Mouse (Mus musculus): ENCODE measurements around the gene Ramp1. TPM values are rescaled to one million over a fixed set of nuclear protein-coding genes. Genes with fewer than 3 reads are reported as not detected.

Gene Ramp1
- total RNA-seq, 1 experiment, result 0.40 TPM

DNA sequence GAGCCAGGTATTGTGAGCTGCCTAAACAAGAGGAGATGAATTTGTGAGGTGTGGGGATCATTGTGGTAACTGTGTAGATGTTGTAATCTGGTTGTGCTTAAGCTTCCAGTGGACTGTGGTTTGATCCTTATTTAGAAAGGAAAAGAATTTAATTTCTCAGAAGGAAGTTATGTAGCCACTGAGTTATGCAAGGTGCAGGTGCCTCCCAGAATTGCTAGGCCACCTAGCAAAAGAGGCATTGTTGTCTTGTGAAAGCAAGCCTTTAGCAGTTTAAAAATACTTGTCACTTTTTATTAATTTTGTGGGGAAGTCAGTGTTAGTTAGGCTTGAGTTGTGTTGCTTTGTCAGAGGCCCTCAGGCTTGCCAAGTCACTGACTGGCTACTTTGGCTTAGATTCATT, 78.3 kb downstream of the Ramp1 start:
- Histone ChIP-seq H3K9me3 (ENCODE audit: control insufficient read depth, insufficient read depth, low read depth, low read length) (no peaks in the 10 kb centered on the region), H3K36me3 (ENCODE audit: control insufficient read depth, insufficient read depth, low read length, poor library complexity, severe bottlenecking) (peaks cover 2% of the 10 kb centered on the region; the same call in 1 of the 2 replicates), H3K9ac (ENCODE audit: insufficient read depth, low read depth, low read length, poor library complexity, severe bottlenecking) (no peak overlapping the region), H3K4me1 (ENCODE audit: control insufficient read depth in 2 of 2, insufficient read depth in 2 of 2, low read length in 2 of 2, poor library complexity in 1 of 2) (no peaks in the 10 kb centered on the region; a peak in 1 of 4 replicates), H3K27ac (ENCODE audit: insufficient read depth, low read depth, low read length, poor library complexity, severe bottlenecking) (no peak overlapping the region), H3K4me3 (ENCODE audit: insufficient read depth in 1 of 2, low read depth in 1 of 2, low read length in 2 of 2, poor library complexity in 1 of 2, severe bottlenecking in 1 of 2) (no peak overlapping the region)
- in situ Hi-C loops (cut with MboI; ENCODE audit: low sequenced_read_pairs in 2 of 2, unreplicated experiment in 2 of 2), result no loop called here
- TF ChIP-seq MAFK (IDR thresholded peaks at IDR 0.05; ENCODE audit: insufficient read depth, low read depth, low read length) (no peak), HCFC1 (IDR thresholded peaks at IDR 0.05; ENCODE audit: borderline replicate concordance, insufficient read depth, low read length) (no peak), ZC3H11A (IDR thresholded peaks at IDR 0.05; ENCODE audit: borderline replicate concordance, low read depth, low read length) (no peak), CHD2 (IDR thresholded peaks at IDR 0.05; ENCODE audit: low read depth, low read length) (no peak), ZNF384 (IDR thresholded peaks at IDR 0.05; ENCODE audit: low read depth, low read length) (no peak)
- DNase-seq (ENCODE audit: low read depth, low spot score), result no peak

DNA sequence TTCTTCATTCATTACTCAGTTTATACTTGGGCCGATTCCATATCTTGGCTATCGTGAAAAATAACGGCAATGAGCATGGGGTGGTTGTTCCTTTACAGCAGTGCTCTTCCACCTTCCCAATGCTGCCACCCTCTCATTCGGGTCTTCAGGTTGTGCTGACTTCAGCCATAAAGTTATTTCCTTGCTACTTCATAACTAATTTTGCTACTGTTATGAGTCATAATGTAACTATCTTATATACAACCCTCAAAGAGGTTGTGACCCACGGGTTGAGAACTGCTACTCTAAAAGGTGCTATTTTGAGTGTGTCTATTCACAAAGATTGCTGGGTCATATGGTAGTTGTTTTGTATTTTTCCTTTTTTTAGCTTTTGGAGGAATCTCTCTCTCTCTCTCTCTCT, 80.2 kb downstream of the Ramp1 start:
- in situ Hi-C loops (cut with MboI; ENCODE audit: low sequenced_read_pairs in 2 of 2, unreplicated experiment in 2 of 2), result no loop called here
- H3K4me3 ChIP-seq (ENCODE audit: insufficient read depth in 1 of 2, low read depth in 1 of 2, low read length in 2 of 2, poor library complexity in 1 of 2, severe bottlenecking in 1 of 2), result no peak overlapping the region
- H3K9ac ChIP-seq (ENCODE audit: insufficient read depth, low read depth, low read length, poor library complexity, severe bottlenecking), result no peak overlapping the region
- no peaks in the 10 kb centered on the region for H3K9me3 ChIP-seq (ENCODE audit: control insufficient read depth, insufficient read depth, low read depth, low read length)
- DNase-seq (ENCODE audit: low read depth, low spot score), result no peak
- TF ChIP-seq CHD2 (IDR thresholded peaks at IDR 0.05; ENCODE audit: low read depth, low read length) (no peak), HCFC1 (IDR thresholded peaks at IDR 0.05; ENCODE audit: borderline replicate concordance, insufficient read depth, low read length) (no peak), ZC3H11A (IDR thresholded peaks at IDR 0.05; ENCODE audit: borderline replicate concordance, low read depth, low read length) (no peak), MAFK (IDR thresholded peaks at IDR 0.05; ENCODE audit: insufficient read depth, low read depth, low read length) (no peak), ZNF384 (IDR thresholded peaks at IDR 0.05; ENCODE audit: low read depth, low read length) (no peak)
- H3K27ac ChIP-seq (ENCODE audit: insufficient read depth, low read depth, low read length, poor library complexity, severe bottlenecking), result no peak overlapping the region
- H3K36me3 ChIP-seq (ENCODE audit: control insufficient read depth, insufficient read depth, low read length, poor library complexity, severe bottlenecking), result peaks cover 2% of the 10 kb centered on the region; the same call in 1 of the 2 replicates
- H3K4me1 ChIP-seq (ENCODE audit: control insufficient read depth in 2 of 2, insufficient read depth in 2 of 2, low read length in 2 of 2, poor library complexity in 1 of 2), result no peaks in the 10 kb centered on the region

DNA sequence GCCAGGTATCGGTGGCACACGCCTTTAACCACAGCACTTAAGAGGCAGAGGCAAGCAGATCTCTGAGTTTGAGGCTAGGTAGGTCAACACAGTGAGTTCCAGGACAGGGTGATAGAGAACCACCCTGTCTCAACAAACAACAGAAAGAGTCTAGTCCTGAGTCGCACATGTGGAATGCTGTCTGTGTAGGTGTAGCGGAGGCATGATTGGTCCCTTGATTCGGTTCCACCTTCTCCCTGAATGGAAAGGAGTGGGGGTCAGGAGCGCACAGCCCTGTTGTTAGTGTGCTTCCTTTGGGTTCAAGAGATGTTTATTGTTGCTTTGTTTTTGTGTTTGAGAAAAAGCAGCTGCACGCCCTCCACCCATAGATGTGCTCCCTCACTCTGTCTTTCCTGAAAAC, 82.9 kb downstream of the Ramp1 start:
- H3K27ac ChIP-seq (ENCODE audit: insufficient read depth, low read depth, low read length, poor library complexity, severe bottlenecking), result no peak overlapping the region
- no peaks in the 10 kb centered on the region for H3K4me1 ChIP-seq (ENCODE audit: control insufficient read depth in 2 of 2, insufficient read depth in 2 of 2, low read length in 2 of 2, poor library complexity in 1 of 2)
- no peaks in the 10 kb centered on the region for H3K9me3 ChIP-seq (ENCODE audit: control insufficient read depth, insufficient read depth, low read depth, low read length)
- in situ Hi-C loops (cut with MboI; ENCODE audit: low sequenced_read_pairs in 2 of 2, unreplicated experiment in 2 of 2), result no loop called here
- no peak overlapping the region for H3K4me3 ChIP-seq (ENCODE audit: insufficient read depth in 1 of 2, low read depth in 1 of 2, low read length in 2 of 2, poor library complexity in 1 of 2, severe bottlenecking in 1 of 2)
- peaks cover 2% of the 10 kb centered on the region; the same call in 1 of the 2 replicates for H3K36me3 ChIP-seq (ENCODE audit: control insufficient read depth, insufficient read depth, low read length, poor library complexity, severe bottlenecking)
- no peak overlapping the region for H3K9ac ChIP-seq (ENCODE audit: insufficient read depth, low read depth, low read length, poor library complexity, severe bottlenecking)
- TF ChIP-seq MAFK (IDR thresholded peaks at IDR 0.05; ENCODE audit: insufficient read depth, low read depth, low read length) (no peak), ZNF384 (IDR thresholded peaks at IDR 0.05; ENCODE audit: low read depth, low read length) (no peak), ZC3H11A (IDR thresholded peaks at IDR 0.05; ENCODE audit: borderline replicate concordance, low read depth, low read length) (no peak), CHD2 (IDR thresholded peaks at IDR 0.05; ENCODE audit: low read depth, low read length) (no peak), HCFC1 (IDR thresholded peaks at IDR 0.05; ENCODE audit: borderline replicate concordance, insufficient read depth, low read length) (no peak)
- no peak for DNase-seq (ENCODE audit: low read depth, low spot score)

DNA sequence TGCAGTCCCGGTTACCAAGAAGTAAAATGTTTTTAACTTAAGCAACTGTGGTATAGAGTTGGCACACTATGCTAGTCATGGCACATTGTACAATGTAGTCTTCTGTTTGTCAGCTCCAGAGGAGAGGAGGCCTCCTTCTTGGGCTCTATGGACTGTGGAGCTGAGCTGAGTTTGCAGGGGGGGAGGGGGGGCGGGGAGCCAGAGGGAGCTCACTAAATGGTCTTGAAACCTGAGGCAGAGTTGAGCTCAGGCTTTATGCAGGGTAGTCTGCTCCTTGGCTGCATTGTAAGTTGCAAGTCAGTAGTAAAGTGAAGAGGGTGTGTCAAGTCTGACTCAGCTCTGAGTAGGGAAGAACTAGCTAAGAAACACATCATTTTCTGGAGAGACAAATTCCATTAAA, 92.6 kb downstream of the Ramp1 start:
- no peak for DNase-seq (ENCODE audit: low read depth, low spot score)
- in situ Hi-C loops (cut with MboI; ENCODE audit: low sequenced_read_pairs in 2 of 2, unreplicated experiment in 2 of 2), result no loop called here
- Histone ChIP-seq H3K36me3 (ENCODE audit: control insufficient read depth, insufficient read depth, low read length, poor library complexity, severe bottlenecking) (peaks cover 9% of the 10 kb centered on the region), H3K27ac (ENCODE audit: insufficient read depth, low read depth, low read length, poor library complexity, severe bottlenecking) (no peak overlapping the region), H3K9ac (ENCODE audit: insufficient read depth, low read depth, low read length, poor library complexity, severe bottlenecking) (no peak overlapping the region), H3K9me3 (ENCODE audit: control insufficient read depth, insufficient read depth, low read depth, low read length) (no peaks in the 10 kb centered on the region), H3K4me3 (ENCODE audit: insufficient read depth in 1 of 2, low read depth in 1 of 2, low read length in 2 of 2, poor library complexity in 1 of 2, severe bottlenecking in 1 of 2) (no peak overlapping the region), H3K4me1 (ENCODE audit: control insufficient read depth in 2 of 2, insufficient read depth in 2 of 2, low read length in 2 of 2, poor library complexity in 1 of 2) (no peaks in the 10 kb centered on the region)
- TF ChIP-seq MAFK (IDR thresholded peaks at IDR 0.05; ENCODE audit: insufficient read depth, low read depth, low read length) (no peak), ZNF384 (IDR thresholded peaks at IDR 0.05; ENCODE audit: low read depth, low read length) (no peak), ZC3H11A (IDR thresholded peaks at IDR 0.05; ENCODE audit: borderline replicate concordance, low read depth, low read length) (no peak), HCFC1 (IDR thresholded peaks at IDR 0.05; ENCODE audit: borderline replicate concordance, insufficient read depth, low read length) (no peak), CHD2 (IDR thresholded peaks at IDR 0.05; ENCODE audit: low read depth, low read length) (no peak)

Other genes with a start within 250 kb of the Ramp1 start
- gene Prlh, start 226.7 kb upstream of the Ramp1 start, total RNA-seq (2012; rRNA removed), result not detected in 2 replicates
- gene Rab17, start 210.2 kb upstream of the Ramp1 start, total RNA-seq (2012; rRNA removed), result 0.62 and 0.63 TPM in 2 replicates
- 20.5 and 31.5 TPM in 2 replicates for gene Lrrfip1, start 181.1 kb upstream of the Ramp1 start, total RNA-seq (2012; rRNA removed)
- gene Rbm44, start 34.7 kb upstream of the Ramp1 start, total RNA-seq (2012; rRNA removed), result 2.6 and 3.6 TPM in 2 replicates
- gene Ube2f, start 70.5 kb downstream of the Ramp1 start, total RNA-seq (2012; rRNA removed), result 25.8 and 41.5 TPM in 2 replicates
- gene Scly, start 118.5 kb downstream of the Ramp1 start, total RNA-seq (2012; rRNA removed), result 11.2 and 12.0 TPM in 2 replicates
- 0.40 and 0.48 TPM in 2 replicates for gene Espnl, start 142.3 kb downstream of the Ramp1 start, total RNA-seq (2012; rRNA removed)
- 1.6 and 2.2 TPM in 2 replicates for gene Klhl30, start 171.2 kb downstream of the Ramp1 start, total RNA-seq (2012; rRNA removed)
- 5.8 and 6.3 TPM in 2 replicates for gene Erfe, start 186.6 kb downstream of the Ramp1 start, total RNA-seq (2012; rRNA removed)
- gene Ilkap, start 219.0 kb downstream of the Ramp1 start, total RNA-seq (2012; rRNA removed), result 64.9 and 71.3 TPM in 2 replicates
- gene Hes6, start 234.2 kb downstream of the Ramp1 start, total RNA-seq (2012; rRNA removed), result 13.3 and 29.1 TPM in 2 replicates

Data from ES-E14 (cell line).